Mouse (Mus musculus): ENCODE measurements around the gene Aldh1l1.

Aldh1l1 gene

DNA sequence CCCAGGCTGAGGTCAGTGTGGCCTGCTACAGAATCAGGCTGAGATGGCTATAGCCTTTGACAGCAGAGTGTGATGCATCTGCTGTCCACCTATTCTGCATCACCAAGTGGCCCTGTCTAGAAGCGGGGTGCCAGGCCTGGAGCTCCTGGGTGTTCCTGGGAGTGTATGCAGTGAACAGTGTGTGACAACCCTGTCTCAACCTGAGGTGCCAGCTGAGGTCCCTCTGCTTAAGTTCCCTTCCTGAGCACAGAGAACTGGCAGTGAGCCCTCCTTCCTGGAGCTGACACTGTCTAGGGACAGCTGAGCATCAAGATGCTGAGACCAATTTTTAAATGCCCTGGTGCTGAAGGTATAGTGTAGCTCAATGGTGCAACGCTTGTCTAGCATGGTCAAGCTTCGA is 13.5 kb upstream of the Aldh1l1 start:
- no peak for DNase-seq

DNA sequence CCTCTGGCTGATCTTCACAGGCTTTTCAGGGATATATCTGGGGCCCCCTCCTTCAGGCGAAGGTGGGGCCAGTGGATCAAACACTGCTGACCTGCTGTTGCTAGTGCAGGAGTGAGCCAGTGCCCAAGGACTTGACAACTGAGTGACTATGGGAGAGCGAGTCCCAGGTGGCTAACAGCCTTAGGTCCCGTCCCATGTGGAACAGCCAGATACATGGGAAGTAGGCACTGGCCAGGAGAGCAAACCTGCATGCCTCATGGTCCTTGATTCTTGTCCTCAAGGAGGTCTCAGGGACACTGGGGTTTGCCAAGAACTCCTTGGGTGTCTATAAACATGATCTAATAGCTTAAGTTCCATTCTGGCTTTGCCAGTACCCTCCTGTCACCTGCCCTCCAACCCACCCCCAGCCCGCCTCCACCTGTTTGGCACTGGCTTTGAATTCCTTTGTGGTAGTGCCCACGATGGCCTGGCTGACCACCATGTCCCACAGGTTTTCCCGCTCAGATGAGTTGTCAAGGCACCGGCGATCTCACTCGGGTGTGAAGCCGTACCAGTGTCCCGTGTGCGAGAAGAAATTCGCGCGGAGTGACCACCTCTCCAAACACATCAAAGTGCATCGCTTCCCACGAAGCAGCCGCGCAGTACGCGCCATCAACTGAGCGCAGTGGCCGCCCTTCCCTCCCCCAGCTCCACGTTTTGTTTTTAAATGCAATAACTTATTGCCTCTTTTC is 12.4 kb upstream of the Aldh1l1 start:
- no peak for DNase-seq

DNA sequence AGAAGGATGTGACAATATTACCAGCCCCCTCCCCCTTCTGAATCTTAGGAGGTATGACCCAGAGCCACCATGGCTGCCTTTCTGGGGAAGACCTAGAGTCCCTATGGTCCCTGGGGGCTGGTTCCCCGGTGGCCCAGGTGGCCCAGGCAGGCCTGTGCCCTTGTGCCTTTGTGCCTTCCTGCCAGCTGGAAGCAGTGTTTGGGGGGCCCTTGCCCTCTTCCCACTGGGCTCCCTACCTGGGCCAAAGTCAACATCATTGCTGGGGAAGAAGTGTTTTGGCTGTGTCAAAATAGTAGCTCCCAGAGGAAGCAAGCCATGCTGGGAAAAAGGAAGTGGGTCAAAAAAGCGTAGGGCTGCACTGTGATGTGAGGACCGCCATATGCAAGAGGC is 11.9 kb upstream of the Aldh1l1 start:
- DNase-seq: no peak

DNA sequence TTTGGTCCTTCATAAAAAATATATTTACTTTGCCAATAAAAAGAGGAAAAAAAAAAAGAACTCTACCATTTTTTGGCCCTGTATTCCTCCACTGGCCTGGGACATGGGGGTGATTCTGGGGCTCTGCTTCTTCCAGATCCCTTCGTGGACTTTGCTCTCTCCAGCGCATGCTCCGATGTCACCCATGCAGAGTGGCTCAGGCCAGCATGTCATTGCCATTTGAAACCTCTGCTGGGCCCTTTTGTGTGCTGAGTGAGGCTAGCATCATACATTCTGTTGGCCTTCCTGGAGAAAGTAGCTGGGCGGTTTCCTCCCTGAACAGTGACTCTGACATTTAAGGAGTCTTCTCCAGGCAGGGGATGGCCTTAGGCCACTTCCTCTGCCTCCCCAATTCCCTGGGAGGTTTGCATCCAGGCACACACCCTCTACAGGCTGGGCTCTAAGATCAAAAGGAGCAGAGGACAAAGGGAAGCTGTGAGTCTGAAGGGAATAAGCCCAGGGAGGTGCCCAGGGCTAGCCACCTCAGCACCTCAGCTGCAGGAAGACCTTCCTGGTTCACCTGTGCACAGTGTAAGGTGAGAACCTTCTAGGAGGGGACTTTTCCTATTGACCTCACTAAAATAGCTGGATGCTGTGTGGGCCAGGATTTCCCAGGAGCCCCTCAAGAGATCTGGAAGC is 10.9 kb upstream of the Aldh1l1 start:
- no peak for DNase-seq

DNA sequence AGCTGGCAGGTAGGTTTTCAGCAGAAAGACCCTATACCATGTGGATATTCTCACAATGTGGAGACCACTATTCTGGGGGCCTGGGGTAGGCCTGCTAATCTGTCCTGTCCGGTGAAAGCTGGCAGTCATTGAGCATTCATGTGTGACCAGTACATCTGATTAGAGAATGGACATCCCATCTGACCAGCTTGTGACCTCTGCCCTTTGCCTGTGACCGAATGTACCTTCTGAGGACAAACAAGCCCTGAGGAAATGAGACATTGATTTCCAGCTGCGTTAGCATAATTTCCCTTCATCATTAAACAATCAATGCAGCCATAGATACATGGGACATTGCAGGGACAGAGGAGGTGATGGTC is 10.4 kb upstream of the Aldh1l1 start:
- no peak for DNase-seq

DNA sequence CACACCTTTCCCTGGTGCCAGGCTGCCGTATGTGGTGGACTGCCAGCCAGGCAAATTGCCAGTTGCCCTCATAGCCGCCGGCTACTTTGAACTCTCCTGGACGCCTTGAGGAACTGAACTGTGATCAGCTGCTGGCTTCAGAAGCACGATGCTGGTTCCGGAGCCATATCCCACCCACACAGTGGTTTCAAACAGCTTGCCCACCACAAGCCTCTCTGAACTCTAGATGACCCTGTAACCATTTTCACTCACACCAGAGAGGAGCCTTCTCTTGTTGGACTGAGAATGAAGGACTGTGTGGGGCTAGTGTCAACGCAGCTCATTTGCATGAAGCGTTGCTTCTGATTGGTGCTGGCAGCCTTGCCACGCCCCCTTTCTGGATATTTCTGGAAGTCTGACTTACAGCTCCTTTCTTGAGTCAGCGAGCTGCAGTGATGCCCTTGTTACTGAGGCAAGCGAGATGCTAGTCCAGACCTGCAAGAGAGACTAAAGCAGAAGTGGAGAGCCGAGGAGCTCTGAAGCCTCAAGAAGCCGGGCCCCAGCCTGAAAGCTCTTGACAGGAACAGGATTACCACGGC is 9.2 kb upstream of the Aldh1l1 start:
- no peak for DNase-seq

DNA sequence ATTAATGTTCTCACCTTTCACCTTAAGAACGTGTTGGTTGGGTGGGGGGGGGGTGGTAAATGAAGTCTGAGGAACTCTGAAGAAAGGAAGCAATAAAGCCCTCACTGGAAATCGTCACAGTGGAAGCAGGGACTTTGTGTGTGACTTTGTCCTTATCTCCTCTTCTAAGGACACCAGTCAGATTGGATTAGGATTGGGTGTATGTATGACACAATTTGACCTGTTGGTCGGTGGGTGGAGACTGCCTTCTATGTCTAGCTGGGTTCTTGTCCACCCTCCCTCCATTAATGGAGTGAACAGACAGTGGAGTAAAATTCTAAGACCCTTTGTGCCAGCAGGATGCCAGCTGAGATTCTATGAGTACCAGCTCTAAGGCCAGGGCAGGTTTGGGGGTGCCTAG is 2.0 kb upstream of the Aldh1l1 start:
- no peak for DNase-seq

DNA sequence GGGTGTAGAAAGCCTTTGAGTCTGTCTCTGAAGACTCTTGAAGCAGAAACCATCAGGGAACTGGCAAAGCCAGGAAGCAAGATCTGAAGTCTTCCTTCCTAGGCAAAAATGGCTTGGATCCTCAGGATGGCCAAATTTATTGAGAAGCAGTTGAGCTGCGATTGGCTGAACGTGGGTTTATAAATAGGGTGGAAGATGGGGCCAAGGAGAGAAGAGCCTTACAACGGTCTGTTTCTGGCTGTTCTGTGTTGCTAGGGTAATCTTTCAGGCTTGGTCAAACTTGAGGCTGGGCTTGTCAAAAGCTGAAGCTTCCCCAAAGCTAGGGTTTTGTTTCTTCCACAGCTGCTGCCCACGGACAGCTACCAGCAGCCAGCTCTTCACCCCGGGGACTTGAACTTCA is 1.4 kb upstream of the Aldh1l1 start:
- no peak for DNase-seq

DNA sequence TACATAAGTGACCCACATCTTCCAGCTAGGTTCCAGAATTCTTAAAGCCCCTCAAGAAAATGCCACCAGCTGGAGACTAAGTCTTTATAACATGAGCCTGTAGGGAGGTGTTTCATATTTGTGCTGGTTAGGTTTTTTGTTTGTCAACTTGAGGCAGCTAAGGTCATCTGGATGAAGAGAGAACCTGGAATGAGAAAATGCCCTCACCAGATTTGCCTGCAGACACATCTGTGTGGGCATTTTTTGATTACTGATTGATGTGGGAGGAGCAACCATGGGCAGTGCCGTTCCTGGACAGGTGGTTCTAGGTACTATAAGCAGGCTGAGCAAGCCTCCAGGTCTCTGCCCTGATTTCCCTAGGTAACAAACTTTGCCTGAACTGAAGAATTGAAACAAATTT is 1.3 kb downstream of the Aldh1l1 start:
- no peak for DNase-seq

DNA sequence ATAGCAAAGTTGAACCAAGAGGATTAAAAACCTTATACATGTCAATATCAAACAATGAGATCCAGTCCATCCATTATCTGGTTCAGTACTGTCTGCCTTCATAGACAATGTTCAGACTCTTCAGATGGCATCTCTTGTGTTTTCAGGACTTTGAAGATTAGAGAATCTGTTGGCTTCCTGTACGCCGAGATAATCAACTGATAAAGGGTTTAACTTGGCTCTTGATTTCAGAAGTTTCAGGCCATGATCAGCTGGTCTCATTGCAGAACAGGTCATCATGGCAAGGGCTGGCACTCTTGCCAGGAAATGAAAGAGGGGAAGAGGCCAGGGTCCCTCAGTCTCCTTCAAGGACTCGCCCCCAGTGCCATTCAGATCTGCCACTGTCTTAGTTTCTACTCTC is 3.3 kb downstream of the Aldh1l1 start:
- DNase-seq: no peak

DNA sequence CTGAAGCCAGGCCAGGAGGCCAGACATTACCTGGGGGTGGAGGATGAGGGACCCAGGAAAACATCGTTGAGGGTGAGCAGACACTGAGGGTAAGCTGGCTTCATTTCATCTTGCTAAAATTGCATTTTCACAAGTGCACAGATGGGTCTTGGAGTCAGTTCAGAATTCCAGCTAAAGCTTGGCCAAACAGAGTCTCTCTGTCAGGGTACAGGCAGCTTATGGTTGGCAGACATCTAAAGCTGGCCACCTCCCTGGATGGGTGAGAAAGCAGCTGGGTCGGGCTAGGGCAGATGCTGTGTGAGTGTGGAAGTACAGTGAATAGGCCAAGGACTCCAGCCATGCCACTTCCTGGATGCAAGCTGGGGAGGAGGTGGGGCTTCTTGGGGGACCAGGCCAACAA is 4.7 kb downstream of the Aldh1l1 start:
- no peak for DNase-seq

DNA sequence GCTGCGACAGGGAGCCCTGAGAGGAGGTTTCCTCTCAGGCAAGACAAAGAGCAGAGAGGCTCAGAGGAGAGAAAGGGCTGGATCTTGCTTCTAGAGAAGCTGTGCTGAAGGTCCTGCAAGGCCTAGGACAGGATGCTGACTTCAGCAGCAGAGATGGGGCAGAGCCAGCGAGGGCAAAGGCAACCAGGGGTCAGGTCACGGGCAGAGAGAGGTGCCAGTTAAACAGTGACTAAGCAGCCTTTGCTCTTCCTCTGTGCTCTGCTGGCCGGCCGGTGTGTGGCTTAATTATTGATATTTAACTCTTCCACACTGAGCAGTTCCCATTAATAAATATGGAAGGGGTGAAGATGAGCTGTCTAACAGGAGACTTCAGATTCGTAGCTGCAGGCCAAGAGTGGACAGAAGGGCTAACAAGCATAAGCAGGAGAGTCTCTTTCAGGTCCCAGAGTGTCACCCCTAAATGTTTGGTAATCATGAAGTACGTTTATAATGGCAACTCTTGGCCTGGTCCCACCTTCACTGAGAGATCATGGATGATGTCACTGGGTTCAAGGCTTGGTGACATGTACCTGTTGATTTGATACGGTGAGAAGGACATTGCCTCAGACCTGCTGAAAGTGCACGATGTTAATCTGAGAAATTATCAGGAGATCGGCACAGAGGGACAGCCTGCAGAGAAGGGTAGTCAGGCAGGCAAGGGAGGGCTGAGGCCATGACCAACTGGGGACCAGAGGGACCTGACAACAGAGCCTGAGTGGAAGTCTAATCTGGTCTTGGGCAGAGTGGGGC is 5.9 kb downstream of the Aldh1l1 start:
- DNase-seq: no peak

DNA sequence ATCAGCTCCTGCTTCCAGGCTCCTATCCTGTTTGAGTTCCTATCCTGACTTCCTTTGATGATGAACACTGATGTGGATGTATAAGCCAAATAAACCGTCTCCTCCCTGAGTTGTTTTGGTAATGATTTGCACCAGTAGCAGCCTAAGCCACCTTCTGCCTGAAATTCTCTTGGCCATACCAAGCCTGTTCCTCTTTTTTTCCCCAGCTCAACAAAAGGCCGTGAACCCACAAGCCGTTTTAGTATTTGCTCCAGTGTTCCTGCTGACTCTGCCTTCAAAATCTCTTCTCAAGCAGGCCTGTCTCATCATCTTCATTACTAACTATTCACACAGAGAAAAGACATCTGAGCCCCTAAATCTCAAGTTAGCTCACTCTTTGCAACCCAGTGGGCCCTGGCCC is 7.9 kb downstream of the Aldh1l1 start:
- DNase-seq: no peak

DNA sequence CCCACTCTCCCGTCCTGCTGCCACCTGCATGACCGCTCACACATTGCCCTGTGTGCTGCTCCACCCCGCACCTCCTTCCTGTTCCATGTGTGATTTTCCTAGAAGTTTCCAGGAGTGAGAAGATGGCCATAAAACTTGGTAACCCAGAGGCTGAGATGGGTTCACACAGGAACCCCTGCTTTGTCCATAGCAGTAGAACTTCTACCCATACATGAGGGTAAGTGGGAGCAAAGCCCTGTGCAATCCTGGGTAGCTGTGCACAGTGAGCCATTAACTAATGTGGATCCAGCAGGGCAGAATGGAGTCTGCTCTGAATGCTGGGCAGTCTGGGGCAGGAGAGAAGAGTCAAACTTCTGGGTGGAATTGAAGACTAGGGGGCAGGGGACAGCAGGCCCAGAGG is 8.3 kb downstream of the Aldh1l1 start:
- no peak for DNase-seq

DNA sequence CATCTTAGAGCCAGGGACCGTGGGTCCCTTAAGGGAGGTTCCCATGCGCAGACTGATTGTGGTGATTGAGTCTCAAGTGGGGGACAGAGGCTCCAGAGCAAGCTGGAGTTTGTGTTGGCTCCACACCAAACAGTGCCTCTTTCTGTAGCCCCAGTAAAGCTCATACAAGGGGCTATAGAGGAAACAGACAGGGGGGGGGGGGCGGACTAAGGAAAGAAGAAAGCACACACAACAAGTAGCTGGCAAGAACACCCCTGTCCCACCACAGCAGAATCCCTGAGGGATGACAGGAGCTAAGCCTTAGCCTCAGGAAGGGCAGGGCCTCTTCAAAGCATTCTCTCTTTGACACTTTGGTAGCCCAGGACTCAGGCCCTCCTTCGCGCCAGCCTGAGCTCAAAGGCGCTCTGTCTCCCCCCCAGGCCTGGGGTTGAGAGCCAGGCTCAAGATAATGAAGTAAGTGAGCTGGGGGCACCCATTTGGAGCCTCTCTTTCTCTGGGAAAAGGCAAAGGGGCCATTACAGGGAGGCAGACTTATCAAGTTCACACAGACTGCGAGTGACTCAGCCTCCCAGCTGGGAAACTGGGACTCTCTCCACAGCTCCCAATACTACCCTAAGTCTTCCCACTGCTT is 9.2 kb downstream of the Aldh1l1 start:
- DNase-seq: no peak

DNA sequence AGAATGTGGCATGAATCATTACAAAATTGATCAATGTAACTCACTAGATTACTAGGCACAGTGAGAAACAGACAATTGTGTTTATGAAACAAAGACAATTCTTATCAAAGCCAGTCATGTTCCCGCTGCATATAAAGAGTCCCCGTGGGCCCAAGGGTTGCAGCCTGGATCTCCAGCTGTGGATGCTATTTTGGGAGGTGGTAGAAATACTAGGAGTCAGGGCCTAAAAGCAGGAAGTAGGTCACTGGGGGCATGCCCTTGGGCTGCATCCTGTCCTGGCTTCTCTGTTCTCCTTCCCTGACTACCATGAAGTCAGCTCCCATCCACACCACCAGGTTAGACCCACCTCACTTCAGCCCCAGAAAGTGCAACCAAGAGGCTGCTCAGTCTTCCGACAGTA is 10.0 kb downstream of the Aldh1l1 start:
- DNase-seq: no peak

DNA sequence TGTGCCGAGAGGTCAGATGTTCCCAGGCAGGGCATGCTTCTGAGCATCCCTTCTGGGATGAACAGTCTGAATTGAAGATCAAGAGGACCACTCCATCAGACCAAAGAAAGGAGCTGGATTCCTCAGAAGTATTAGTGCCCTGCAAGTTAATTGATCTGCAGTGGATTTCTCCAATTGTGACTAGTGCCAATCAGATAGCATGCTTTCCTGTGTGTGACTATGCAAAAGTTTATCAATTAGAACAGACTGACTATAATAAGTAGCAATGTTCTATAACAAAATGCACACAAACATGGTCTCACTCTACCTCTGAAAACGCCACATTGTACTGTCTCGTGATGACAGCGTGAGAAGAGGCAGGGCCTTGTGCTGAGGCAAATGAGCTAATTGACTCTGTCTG is 13.3 kb downstream of the Aldh1l1 start:
- DNase-seq: no peak

DNA sequence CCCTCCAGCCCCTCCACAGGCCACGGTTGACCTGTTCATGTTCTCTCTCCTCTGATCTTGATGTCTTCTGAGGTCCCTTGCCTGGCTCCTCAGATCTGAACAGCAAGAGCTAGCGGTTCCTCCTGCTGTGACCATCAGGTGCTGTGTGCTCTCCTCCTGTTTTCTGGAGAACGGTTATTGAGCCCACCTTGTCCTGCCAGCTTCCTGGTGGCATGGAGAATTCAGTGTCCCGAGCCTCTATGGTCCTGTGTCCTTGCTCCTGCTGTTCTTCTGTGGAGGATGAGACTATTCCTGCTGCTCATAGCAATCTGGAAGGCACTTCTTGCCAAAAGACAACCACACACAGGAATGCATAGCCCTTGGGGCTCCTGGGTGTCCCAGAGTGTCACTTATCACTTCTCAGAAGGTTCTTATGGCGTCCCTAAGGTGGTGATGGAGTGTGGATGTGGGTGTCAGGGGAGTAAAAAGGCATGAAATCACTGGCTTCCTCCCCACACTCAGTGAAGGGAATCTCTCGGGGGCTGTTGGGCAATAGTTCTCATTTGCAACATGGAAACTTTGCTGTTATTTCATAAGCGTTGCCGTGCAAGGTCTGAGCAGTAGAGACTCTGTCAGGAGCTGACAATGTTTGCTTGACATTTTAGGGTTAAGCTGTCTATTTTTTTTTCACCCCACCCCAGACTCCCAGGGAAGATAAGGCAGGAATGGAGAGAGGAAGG is 15.2 kb downstream of the Aldh1l1 start:
- no peak for DNase-seq

DNA sequence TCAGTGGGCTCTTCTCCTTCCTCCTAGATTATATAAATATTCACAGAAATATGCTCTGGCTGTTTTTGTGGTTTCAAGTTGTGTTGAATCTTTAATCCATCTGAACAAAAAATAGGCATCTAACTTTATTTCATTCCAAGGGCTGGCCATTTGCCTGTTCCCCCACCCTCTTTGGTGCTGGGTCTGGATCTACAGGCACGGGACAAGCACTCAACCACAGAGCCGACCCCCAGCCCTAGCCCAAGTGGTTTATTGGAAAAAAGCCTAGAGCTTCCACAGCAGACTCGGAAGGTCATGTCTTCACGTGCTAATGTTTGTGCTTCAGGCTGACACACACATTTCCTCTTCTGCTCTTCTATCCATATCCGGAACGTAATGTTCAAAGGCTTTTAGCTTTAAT is 19.7 kb downstream of the Aldh1l1 start:
- DNase-seq: no peak

DNA sequence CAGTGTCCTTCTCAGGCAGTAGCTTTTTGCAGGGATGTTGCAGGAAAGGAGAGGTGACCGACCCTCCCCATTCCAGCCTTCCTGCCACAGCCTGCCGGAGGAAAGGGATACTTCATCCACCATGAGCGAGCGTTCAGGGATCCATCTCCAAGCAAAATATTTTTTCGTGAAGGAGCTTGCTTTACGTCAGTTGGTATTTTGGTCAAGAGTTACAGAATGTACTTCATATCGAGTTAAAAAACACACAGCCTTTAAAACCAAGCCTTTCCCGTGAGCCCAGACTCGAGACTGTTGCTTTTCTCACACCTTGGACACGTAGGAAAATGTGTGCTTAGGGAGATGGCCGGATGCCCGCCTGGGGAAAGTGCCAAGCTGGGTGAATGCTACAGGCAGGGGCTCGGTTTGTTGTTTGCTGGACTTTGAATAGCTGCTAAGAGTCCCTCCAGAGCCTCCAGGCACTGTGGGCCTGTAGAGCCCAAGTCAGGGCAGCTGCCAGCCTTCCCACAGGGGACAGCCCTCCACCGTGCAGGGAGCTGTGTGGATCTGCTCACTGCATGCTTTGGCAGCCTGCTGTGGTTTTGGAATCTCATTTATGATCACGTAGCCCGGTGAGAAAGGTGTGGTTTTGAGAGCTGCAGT is 20.6 kb downstream of the Aldh1l1 start:
- DNase-seq: peak in 1 of 2 experiments; percentile 10

DNA sequence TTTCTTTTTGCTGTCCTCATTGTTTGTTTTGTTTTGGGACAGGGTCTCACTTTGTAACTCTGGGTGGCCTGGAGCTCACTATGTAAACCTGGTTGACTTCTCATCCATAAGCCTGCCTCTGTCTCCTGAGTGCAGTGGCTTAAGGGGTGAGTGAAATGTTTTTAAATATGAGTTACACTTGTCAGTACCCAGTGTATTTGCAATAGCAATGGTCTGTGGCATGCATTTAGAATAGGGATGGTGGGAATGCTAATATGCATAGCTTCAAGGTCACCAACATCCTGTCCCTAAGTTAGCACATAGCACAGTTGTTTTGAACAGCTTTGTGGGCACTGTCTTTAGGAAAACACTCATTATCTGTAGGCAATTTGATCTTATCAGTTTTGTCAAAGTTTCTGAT is 21.2 kb downstream of the Aldh1l1 start:
- no peak for DNase-seq

DNA sequence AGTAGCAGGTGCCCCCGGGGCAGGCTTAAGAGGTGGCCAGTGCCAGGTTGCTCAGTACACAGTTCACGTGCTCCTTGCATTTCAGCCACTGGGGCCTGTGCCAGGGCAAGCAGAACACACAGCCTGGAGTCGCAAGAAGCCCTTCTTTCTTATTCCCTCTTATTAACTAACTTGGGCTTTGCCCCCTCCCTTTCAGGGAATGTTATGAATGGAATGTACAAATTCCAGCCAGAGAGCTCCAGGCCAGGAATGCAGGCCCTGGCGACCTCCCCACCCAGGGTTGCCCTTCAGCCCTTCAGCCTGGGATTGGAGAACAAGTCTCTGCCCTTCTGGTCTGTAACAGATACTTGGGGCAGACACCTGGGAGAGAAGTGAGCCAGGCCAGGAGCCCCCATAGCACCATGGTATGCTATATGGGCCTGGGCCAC is 22.0 kb downstream of the Aldh1l1 start:
- DNase-seq: peak in 1 of 2 experiments; percentile 17

Data from thymus, adult 18-20 months (tissue).